15 mouse cellular contexts compared by ENCODE assay signal in the genomic region with DNA sequence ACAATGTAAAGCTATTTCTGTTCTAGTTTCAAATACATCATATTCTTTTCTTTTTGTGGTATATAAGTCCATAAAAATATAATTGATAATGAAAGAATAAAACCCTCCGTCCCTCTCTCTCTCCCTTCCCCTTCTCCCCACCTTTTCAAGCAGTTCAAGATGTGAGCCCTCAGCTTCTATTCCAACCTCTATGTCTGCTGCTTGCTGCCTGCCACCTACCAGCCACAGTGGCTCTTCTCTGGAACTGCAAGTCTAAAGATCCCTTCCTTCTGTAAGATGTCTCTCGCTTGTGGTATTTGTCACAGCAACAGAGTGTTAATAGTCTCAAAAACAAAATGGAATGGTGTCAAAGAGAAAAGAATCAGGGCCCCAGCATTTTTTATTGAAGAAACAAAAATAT.
"Had no signal": no experiment of that assay in that cellular context is flagged by ENCODE, and none has a peak within 500 bp of the region (broad histone marks: within the 10 kb centered on the region; RNA-seq: fewer than 3 reads in every experiment).

No protein-coding gene starts in this region.

- ATAC-seq: hindbrain, embryonic 16.5 days; inflammation-experienced regulatory T-cells, adult 6 months; intestine, embryonic 15.5 days; intestine, postnatal 0 days had no signal

- DNase-seq: gastrocnemius, postnatal 25 days; heart, adult 18-20 months; heart, postnatal 10 days; heart, postnatal 4 days; kidney, adult 18-20 months; kidney, adult 8-10 months; kidney, postnatal 10 days; kidney, postnatal 25 days; kidney, postnatal 4 days; liver; liver, embryonic 13.5 days had no signal
